Mouse (Mus musculus) heart, adult 2 months (tissue): ENCODE measurements around the gene Fhad1. TPM values are rescaled to one million over a fixed set of nuclear protein-coding genes. Genes with fewer than 3 reads are reported as not detected.
A peak's percentile ranks its signal among the peaks of the same experiment; 100 is the strongest.

Experiments used
- DNase-seq, 2 experiments: peaks; one replicate each; pipeline ENCODE4 v3.0.0; 2021
- H3K27ac ChIP-seq: fragments of 200-600 bp; 2 replicates; pipeline ENCODE4 v1.8.1; 2022
- H3K27me3 ChIP-seq: fragments of 200-500 bp; 2 replicates; pipeline ENCODE4 v1.6.1; 2012; ENCODE audit warnings: mild to moderate bottlenecking, low read length, inconsistent platforms, mixed read lengths; ENCODE audit not compliant: control insufficient read depth, insufficient read depth
- H3K36me3 ChIP-seq: fragments of 200-500 bp; 2 replicates; pipeline ENCODE4 v1.6.1; 2012; ENCODE audit warnings: low read length, inconsistent platforms; ENCODE audit not compliant: control insufficient read depth, insufficient read depth
- H3K4me1 ChIP-seq: fragments of 200-500 bp; 2 replicates; pipeline ENCODE4 v1.6.1; 2011; ENCODE audit warnings: low read length; ENCODE audit not compliant: control insufficient read depth, insufficient read depth
- H3K4me3 ChIP-seq: fragments of 200-600 bp; 2 replicates; pipeline ENCODE4 v1.8.1; 2022
- H3K79me2 ChIP-seq: fragments of 200-500 bp; replicated peaks from 2 replicates; pipeline ENCODE4 v1.6.1; 2012; ENCODE audit warnings: mild to moderate bottlenecking, inconsistent platforms, low read length, moderate library complexity, mixed read lengths; ENCODE audit not compliant: control insufficient read depth, insufficient read depth
- H3K9ac ChIP-seq: fragments of 200-500 bp; 2 replicates; pipeline ENCODE4 v1.6.1; 2012; ENCODE audit warnings: low read depth, mild to moderate bottlenecking, control low read depth, inconsistent platforms, low read length, mixed read lengths
- CTCF ChIP-seq: fragments of 200-600 bp; IDR thresholded peaks from 2 replicates; pipeline ENCODE4 v1.8.1; 2022; ENCODE audit warnings: antibody characterized with exemption, mild to moderate bottlenecking, moderate library complexity
- EP300 ChIP-seq: fragments of 200-500 bp; IDR thresholded peaks from 2 replicates; pipeline ENCODE4 v1.6.1; 2011; ENCODE audit warnings: low read depth, low read length, control low read depth; ENCODE audit not compliant: insufficient read depth
- POLR2A ChIP-seq: fragments of 200-500 bp; IDR thresholded peaks from 2 replicates; pipeline ENCODE4 v1.6.1; 2011; ENCODE audit warnings: mild to moderate bottlenecking, low read depth, low read length, control low read depth; ENCODE audit not compliant: insufficient read depth
- WGBS: fragments of 180-500 bp; shearing (Covaris S2); methylation state at CpG from one replicate; pipeline ENCODE4 v1.1.7; 2018; 5-methylcytosine and 5-hydroxymethylcytosine counted together
- intact Hi-C: fragments of 180-260 bp; cut with DNase I; formaldehyde crosslinking; loops from one replicate; pipeline ENCODE4 v1.15.1; 2025
- polyA plus RNA-seq: library from polyadenylated mRNA; depleted of rRNA; stranded (reverse); fragments of >200 nt; gene quantifications from 2 replicates; pipeline ENCODE4 v1.2.3, GENCODE M21; 2012
- total RNA-seq, 2 experiments: library from RNA; stranded (reverse); gene quantifications; 2 replicates each; pipeline ENCODE4 v1.2.3; 2021

The Fhad1 gene
- total and polyA plus RNA-seq, 3 experiments: 0.47 to 0.55 (median 0.53) TPM

DNA sequence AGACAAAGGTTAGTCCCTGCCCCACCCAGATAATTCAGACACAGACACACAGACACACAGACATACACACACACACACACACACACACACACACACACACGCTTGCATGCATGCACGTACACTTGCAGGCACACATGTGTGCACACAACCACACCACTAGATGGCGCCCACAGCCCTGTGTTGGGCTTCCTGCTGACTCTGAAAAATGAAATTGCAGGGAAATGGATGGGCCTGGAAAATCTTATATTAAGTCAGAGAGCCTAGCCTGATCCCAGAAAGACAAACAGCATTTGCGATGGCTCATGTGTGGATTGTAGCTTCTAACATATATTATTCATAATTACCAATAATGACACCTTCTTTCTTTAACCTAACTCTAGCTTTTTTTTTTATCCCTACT is 38.7 kb downstream of the Fhad1 start:
- H3K36me3 ChIP-seq: no peaks in the 10 kb centered on the region
- no peak overlapping the region for H3K4me3 ChIP-seq
- 40% methylated on average over 4 of the region's 4 CpGs for WGBS
- no peaks in the 10 kb centered on the region for H3K27me3 ChIP-seq
- H3K9ac ChIP-seq: no peak overlapping the region
- H3K27ac ChIP-seq: no peak overlapping the region
- TF ChIP-seq CTCF (peak; percentile 68), POLR2A (no peak), EP300 (peak; percentile 81)
- DNase-seq: peak; percentile 26 to 36
- no peaks in the 10 kb centered on the region for H3K79me2 ChIP-seq
- intact Hi-C loops: loop anchor here (1.0 kb wide), 1 partner anchor 169 kb away; no protein-coding TSS in a partner anchor
- H3K4me1 ChIP-seq: no peaks in the 10 kb centered on the region

DNA sequence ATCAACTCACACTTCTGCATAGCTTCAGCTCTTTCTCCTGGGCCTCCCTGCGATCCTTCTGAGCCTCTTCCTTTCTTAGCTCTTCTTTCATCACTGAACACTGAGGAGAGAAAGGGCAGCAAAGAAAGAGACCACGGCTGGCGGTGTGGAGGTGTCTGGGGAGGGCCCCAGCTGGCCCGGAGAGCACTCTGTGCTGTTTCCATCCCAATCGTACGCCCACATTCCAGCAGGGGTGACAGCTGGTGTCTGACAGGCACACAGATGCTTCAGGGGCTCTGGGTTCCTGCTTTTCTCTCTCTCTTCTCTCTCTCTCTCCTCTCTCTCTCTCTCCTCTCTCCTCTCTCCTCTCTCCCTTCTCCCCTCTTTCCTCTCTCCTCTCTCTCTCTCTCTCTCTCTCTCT is 50.3 kb downstream of the Fhad1 start:
- no peaks in the 10 kb centered on the region for H3K27me3 ChIP-seq

DNA sequence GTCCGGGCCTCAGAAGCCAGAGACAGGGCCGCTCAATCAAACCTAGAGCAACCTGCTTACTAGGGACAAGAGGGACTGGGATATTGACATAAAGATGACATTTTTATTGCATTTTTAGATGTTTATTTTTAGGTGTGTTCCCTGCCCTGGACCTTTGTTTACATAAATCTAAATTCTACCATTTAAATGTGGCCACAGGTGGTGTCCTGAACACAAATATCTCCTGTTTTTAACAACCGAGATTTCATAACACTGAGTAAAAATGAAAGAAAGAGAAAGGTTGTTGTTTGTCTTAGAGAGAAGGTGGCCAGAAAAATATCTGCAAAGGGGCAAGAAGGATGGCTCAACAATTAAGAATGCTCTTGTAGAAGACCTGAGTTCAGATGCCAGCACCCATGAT is 51.0 kb downstream of the Fhad1 start:
- Histone ChIP-seq H3K79me2 (no peaks in the 10 kb centered on the region), H3K27ac (no peak overlapping the region), H3K36me3 (no peaks in the 10 kb centered on the region), H3K27me3 (no peaks in the 10 kb centered on the region), H3K9ac (no peak overlapping the region), H3K4me3 (no peak overlapping the region), H3K4me1 (peaks cover 4% of the 10 kb centered on the region; the same call in 1 of the 2 replicates)
- 79% methylated on average over 3 of the region's 3 CpGs for WGBS
- intact Hi-C loops: no loop called here
- no peak for DNase-seq
- no peak for TF ChIP-seq CTCF
- TF ChIP-seq EP300: no peak

More for the DNA sequence above, 50.3 kb downstream of the Fhad1 start:
- WGBS: 30% methylated on average over 6 of the region's 6 CpGs
- Histone ChIP-seq H3K4me3 (no peak overlapping the region), H3K27ac (no peak overlapping the region), H3K79me2 (no peaks in the 10 kb centered on the region), H3K4me1 (peaks cover under 1% of the 10 kb centered on the region; the same call in 1 of the 2 replicates), H3K36me3 (no peaks in the 10 kb centered on the region), H3K9ac (no peak overlapping the region)
- no peak for DNase-seq
- intact Hi-C loops: no loop called here
- TF ChIP-seq CTCF (no peak), EP300 (no peak), POLR2A (no peak)

DNA sequence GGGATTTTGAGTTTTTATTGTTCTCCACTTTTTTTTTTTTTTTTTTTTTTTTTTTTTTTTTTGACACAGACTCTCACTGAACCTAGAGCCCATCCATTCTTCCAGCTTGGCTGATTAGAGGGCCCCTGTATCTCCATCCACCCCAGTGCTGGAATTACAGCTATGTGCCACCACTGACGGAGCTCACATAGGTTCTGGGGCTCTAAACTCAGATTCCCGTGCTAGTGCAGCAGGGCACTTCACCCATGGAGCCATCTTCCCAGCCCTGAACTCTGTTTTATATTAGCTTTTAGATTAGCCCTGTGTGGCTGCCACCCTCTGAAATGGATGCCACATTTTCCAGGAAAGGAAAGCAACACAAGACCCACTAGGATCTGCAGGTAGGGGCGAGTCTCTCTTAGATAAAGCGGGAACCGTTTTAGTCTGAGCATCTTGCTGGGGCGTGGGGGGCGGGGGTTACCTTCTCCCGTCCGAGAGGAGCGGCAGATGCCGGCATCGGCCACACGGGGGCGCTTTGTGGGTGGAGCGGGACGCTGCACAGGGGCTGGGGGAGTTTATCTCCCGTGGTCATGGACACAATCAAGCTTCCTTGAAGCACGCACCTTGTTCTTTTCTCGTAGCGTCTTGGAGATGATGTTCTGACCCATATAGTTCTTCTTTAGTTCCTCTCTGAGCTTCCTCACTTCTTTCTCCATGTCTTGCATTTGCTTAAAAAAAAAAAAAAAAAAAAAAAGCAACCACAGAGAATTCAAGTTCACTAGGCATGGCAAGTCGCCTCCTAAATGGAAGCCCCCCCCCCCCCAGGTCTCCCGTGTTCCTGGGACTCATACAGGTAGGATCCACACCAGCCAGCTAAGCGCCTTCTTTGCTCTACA is 51.8 kb downstream of the Fhad1 start:
- DNase-seq: peak in 1 of 2 experiments; percentile 56
- Histone ChIP-seq H3K79me2 (no peaks in the 10 kb centered on the region), H3K9ac (no peak overlapping the region), H3K27me3 (no peaks in the 10 kb centered on the region), H3K36me3 (no peaks in the 10 kb centered on the region), H3K4me3 (no peak overlapping the region), H3K27ac (no peak overlapping the region), H3K4me1 (peaks cover 6% of the 10 kb centered on the region; the same call in 1 of the 2 replicates)
- 13% methylated on average over 23 of the region's 23 CpGs for whole genome bisulfite sequencing
- TF ChIP-seq POLR2A (no peak), CTCF (peak; percentile 75)
- intact Hi-C loops: no loop called here

DNA sequence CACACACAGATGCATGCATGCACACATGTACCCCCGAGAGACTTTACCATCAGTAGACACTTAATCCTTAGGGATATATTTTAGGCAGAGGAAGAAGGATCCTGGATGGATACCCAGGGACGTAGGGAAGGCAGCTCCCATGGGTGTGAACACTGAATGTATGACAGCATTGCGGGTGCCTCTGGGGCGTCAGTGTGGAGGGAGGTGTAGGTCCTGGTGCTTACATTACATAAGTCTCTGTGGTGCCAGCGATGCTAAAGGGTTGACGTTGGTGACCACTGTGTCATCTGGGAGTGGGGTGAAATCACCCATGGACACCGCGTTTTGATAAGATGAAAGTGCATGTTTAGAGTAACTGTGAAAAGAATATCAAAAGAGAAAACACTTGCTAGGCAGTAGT is 54.8 kb downstream of the Fhad1 start:
- intact Hi-C loops: no loop called here
- Histone ChIP-seq H3K27ac (no peak overlapping the region), H3K27me3 (no peaks in the 10 kb centered on the region), H3K4me1 (peaks cover 6% of the 10 kb centered on the region; the same call in 1 of the 2 replicates), H3K36me3 (no peaks in the 10 kb centered on the region), H3K9ac (no peak overlapping the region), H3K79me2 (no peaks in the 10 kb centered on the region), H3K4me3 (no peak overlapping the region)
- no peak for DNase-seq
- TF ChIP-seq POLR2A (no peak), EP300 (no peak), CTCF (no peak)
- 84% methylated on average over 8 of the region's 8 CpGs for WGBS

DNA sequence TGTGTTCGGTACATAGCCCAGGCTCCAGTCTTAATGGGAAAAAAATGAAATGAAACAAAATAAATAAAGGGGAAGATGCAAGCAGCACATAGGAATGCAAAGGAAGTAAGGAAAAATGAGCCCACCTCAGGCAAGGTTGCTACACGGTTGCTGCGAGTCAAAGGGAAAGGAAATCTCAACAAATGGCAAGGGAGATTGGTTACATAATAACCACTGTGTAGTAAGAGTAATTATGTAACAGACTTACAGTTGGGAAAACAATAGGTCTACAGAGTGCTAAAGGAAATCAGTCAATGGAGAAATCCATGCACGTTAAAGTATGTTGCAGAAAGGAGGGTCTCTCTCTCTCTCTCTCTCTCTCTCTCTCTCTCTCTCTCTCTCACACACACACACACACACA is 55.3 kb downstream of the Fhad1 start:
- no peak overlapping the region for H3K4me3 ChIP-seq
- no peak overlapping the region for H3K27ac ChIP-seq
- H3K79me2 ChIP-seq: no peaks in the 10 kb centered on the region
- intact Hi-C loops: loop anchor here (5.0 kb wide), 1 partner anchor 87 kb away; the partner anchor contains the start of gene Efhd2
- H3K27me3 ChIP-seq: no peaks in the 10 kb centered on the region
- peaks cover 6% of the 10 kb centered on the region; the same call in 1 of the 2 replicates for H3K4me1 ChIP-seq
- H3K9ac ChIP-seq: no peak overlapping the region
- H3K36me3 ChIP-seq: no peaks in the 10 kb centered on the region
- 49% methylated on average over 4 of the region's 4 CpGs for WGBS
- DNase-seq: no peak
- TF ChIP-seq POLR2A (no peak), CTCF (no peak), EP300 (no peak)
